Mouse (Mus musculus) liver, adult 2 months (tissue): ENCODE data around the gene Bmp7.

Experiments used
- CTCF ChIP-seq: fragments of 200-500 bp; IDR thresholded peaks from 2 replicates; pipeline ENCODE4 v1.5.1; 2011; ENCODE audit warnings: low read depth, low read length, control low read depth
- POLR2A ChIP-seq: fragments of 200-500 bp; IDR thresholded peaks from 2 replicates; pipeline ENCODE4 v1.6.1; 2011; ENCODE audit warnings: low read length, control low read depth; ENCODE audit not compliant: insufficient read depth; ENCODE audit errors: extremely low read depth

DNA sequence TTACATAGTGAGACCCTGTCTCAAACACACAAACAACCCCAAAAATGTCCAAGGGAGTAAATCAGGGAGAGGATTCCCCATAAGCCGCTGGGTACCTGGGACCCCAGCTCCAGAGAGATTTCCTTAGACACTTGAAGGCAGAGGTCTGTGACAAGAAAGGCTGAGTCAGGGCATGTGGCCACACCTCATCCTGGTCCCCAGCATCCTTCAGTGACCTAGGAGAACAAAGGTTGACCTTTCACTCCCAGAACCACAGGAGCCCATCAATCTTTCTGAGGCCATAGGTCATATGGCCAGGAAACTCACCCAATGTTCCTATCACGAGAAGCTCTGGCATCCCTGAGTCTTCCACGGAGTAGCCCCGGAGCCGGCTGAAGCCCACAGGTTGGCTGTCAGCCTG, 111.9 kb downstream of the Bmp7 start:
- TF ChIP-seq CTCF: no peak
- TF ChIP-seq POLR2A: no peak
